Mouse (Mus musculus): ENCODE data around the gene Asic5.

Gene Asic5

DNA sequence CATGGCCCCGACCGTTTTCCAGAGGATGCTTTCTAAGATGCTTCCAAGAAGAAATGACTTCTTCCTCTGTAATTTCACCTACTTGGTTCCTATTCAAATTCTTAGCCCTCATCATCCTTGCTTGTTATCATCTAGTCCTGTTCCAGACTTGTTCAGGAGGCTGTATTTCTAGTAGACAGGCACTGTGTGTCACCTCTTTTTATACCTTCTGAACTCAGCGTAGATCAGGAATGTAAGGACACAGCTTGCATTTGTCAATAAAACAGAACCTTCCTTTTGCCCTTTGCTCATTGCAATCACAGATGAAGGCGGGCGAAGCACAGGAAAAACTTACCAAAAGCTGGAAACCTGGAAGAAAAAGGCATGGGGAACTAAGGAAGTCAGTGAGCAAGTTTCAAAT lies at the start of gene Asic5:
Gene Asic5, plus strand, starts transcription at position 301 of the 400 bp plus-strand sequence.
- DNase-seq (ENCODE audit: low read depth, low spot score): no peak

DNA sequence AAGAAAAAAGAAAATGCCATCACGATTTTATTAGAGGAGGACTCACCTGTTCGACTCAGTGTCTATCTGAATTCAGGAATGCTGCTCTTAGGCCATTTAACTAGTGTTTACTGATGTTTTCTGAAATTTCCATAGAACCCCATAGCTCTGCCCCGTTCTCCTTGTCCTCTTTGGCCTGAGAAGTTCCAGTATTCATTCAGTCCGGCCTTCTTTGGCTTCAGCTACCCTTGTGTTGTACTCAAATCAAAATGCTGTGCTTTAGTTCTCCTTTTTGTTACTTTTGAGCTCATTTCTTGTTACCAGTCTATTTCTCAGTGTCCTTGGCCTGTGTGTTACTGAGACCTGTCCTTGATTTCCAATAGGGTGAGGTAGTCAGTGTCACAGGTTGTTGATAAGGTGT lies 48.7 kb upstream of the Asic5 start:
- DNase-seq (ENCODE audit: low read depth, low spot score): no peak

DNA sequence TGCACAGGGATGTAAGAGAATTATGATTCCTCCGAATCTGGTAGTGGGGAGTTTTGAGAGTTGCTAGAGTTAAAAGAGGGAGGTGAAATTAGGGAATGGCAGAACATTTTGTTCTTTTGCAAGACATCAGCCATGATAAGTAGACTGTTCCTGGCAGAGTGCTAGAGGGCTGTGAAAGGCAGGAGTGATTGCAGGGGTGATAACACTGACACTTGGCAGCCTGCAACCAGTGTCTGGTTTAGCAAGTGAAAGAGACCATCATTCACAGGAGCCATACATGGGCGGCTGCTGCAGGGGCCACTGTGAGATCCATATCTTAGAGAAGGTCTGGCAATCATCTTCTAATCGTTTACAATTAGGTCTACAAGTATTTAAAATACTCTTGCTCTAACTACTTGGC lies 43.2 kb upstream of the Asic5 start:
- DNase-seq (ENCODE audit: low read depth, low spot score): no peak

DNA sequence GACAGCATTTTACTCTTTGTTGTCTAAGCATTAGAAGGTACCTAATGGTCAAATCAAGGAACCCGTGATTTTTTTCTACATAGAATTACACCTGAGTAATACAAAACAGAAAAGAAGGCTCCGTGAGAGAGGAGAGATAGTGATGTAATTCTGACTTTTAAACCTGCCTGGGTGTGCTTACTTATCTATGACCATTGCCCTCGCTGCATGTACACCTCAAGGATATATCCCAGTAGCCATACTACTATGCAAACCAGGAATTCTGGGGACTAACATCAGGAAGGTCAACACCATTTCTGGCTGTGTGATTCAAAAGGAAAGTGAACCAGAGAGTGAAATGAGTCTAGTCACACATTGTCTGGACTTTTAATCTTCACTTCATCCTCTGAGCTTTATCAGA lies 39.7 kb upstream of the Asic5 start:
- DNase-seq (ENCODE audit: low read depth, low spot score): no peak

DNA sequence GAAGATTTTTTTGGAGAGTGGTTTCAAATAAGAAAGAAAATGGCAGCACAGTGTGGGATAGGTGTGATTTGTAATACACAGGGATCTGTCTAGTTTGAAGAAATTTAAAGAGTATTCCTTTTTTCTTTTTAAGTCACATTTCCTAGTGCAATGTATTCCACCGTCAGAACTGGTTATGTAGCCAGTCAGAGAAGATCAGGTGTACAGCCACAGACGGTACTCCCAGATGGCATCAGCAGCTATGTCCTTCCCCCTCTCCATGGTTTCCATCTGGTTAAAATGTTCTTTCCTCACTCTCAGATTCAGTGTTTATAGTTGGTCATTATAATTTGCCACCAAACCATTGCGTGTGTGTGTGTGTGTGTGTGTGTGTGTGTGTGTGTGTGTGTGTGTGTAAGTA lies 39.0 kb upstream of the Asic5 start:
- DNase-seq (ENCODE audit: low read depth, low spot score): no peak

DNA sequence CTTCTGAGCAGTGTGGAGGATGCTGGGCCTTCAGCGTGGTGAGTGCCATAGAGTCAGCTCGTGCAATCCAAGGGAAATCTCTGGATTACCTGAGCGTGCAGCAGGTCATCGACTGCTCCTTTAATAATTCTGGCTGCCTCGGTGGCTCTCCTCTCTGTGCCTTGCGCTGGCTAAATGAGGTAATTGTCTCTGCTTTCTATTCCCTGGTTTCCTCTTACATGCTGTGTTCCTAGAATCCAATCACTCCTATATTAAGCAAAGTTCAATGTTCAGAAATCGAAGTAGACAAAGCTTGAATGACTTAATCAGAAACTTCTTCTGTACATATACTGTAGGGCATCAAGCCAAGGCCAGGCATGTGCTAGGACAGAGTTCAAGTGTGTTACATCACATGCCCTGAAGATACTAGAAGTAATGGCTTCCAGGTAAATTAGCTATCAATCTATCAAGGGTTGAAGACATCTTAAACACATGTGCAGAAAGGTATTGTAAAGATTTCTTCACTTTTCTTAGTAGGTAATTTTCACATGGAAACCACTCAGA lies 37.2 kb upstream of the Asic5 start:
- no peak for DNase-seq (ENCODE audit: low read depth, low spot score)

DNA sequence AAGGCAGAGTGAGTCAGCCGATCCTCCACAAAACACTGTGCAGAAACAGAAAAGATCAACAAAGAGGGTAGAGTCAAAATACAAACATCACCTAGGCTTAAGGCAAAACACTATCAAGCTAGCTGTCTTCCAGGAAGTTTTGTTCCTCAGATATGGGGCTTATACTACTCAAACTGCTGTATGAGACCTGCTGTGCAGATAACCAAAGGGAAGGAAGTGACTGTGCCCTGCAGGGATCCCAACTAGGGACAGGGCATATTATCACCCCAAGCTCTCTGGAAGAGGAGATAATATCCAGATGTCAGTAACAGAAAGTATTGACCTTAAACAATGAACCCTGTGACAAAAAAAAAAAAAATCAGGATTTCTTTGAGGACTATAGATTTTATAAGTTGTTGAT lies 33.0 kb upstream of the Asic5 start:
- DNase-seq (ENCODE audit: low read depth, low spot score): no peak

DNA sequence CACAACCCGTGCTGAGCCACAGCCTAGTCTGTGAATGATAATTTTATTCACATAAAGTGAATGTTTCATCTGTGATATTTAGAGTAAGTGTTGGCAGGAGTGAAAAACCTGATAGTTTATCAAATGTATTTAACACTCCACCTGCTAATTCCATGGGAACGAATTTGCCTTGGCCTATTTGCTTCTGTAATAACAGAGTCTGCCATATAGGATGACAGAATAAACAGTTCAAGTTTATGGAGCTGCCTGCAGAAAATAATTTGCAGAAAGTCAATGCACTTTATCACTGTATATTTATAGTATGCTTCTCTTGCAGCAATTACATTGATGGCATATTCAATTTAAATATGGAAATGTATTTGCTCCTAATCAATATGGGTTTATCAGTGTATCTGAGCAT lies 30.3 kb upstream of the Asic5 start:
- DNase-seq (ENCODE audit: low read depth, low spot score): no peak

DNA sequence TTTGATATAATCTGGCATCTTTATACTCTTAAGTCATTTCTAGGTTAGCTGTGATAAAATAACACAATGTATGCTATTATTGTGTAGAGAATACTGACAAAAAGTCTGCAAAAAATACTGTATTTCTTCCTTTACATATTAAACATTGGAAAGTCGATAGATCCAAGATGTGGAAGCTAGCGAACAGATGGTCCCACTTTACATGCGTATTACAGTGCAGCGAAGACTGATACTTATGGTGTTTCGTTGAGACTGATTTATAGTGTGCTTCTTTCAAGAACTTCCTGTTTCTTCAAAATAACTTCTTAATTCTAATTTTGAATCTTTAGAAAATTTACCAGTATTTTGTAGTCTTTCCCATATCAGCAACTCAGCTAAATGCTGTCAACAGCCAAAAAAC lies 24.6 kb upstream of the Asic5 start:
- peak; percentile 17 for DNase-seq (ENCODE audit: low read depth, low spot score)

DNA sequence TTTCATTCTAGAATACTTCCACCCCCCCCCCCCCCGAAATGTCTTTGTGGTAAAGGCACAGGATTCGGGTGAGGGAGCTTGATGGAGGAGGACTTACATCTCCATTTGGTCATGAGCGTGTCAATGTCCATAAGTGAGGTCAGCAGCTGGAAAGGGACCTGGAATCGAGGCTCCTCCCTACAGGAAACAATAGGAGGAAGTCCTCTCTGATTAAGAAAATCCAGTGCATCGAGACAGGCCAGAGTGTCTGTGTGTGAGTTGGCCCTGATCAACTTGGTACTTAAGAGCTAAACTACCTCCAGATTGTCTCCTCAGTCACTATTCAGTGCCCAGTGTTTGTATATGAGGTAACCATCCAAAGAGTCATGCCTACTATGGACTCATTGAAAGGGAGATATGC lies 20.8 kb upstream of the Asic5 start:
- DNase-seq (ENCODE audit: low read depth, low spot score): no peak

DNA sequence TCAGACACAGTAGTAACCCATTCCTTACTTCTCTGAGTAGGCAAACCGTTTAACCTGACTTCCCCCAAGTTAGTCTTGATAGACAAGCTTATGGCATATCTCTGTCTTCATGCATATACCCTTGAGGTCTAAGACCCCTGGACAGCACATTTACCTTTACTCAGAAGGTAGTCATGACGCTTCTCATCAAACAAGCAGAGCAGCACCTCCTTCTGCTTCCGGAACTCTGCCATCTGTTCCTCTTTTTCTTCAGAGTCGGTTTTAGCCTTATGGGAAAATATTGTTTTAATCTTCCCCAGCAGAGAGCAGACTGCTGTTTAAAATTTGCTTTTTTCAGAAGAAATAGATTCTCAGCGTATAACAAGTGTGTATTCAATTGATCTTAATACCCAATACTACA lies 18.3 kb upstream of the Asic5 start:
- DNase-seq (ENCODE audit: low read depth, low spot score): peak; percentile 23

DNA sequence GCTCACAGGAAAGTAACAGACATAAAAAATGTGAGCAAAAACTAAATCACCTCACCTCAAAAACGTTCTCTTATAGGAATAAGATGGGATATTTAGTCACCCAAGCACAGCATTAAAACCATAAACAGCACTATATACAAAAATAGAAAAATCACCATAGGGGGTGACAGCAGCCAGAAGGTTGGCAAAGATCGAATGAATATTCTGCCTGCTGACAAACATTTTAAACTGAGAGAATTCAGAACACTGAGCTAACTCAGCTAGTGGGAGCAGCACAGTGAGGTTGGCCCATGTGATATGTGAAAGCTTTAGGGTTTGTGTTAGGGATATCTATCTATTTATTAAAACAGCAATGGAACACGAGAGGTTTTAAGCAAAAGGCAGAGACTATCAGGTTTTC lies 17.5 kb upstream of the Asic5 start:
- DNase-seq (ENCODE audit: low read depth, low spot score): no peak

DNA sequence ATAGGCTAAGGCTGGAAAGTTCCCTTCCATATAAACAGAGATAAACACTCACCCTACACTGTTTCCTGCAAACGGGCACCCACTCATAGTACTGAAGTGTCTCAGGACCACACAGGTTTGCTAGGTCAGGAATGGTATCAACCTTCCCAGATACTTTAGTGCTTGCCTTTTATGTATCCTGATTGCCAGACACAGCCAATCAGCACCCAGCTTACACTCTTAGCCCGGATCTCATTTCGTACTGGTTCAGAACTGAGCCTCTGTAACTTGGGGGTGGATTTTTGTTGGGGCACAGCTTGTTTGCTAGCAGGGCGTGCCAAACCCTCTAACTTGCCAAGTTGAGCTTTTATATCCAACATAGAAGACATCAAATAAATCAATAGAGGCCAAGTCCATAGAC lies 6.5 kb upstream of the Asic5 start:
- no peak for DNase-seq (ENCODE audit: low read depth, low spot score)

DNA sequence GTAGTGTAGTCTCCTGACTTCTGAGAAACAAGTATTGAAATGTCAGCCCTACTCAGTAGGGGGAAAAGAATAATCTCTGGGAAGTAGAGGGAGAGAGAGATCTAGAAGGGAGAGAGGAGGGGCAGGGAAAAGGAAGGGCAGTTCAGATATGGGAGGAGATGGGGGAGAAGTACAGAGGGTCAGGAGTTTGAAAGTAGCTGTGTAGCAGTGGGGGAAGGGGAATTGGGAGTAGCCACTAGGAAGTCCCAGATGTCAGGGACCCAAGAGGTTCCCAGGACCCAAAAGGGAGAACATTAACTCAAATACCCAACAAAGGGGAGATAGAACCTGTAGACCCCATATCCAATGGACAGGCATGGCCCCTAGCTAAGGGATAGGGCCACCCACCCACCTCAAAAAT lies 6.0 kb upstream of the Asic5 start, which contains the start of gene Tdo2:
Gene Tdo2, minus strand, starts transcription at position 101 of the 400 bp plus-strand sequence.
- DNase-seq (ENCODE audit: low read depth, low spot score): no peak

DNA sequence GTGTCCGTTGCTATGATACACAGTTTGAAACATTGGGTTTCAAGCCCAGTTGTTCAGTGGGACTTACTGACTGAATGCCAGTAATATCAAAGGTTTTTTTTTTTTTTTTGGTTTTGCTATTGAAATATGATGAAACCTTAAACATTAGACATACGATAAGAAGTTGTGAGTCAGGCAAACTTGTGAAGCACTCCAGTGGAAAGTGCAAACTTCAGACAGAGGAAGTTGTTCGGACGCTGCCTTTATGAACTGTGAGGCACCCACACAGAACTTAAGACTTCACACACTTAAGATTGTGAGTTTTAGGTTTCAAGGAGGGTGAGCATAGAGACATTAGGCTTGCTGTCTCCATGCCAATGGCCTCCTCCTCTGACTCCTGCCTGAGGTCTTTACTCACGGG lies 514 bp upstream of the Asic5 start:
- DNase-seq (ENCODE audit: low read depth, low spot score): no peak

DNA sequence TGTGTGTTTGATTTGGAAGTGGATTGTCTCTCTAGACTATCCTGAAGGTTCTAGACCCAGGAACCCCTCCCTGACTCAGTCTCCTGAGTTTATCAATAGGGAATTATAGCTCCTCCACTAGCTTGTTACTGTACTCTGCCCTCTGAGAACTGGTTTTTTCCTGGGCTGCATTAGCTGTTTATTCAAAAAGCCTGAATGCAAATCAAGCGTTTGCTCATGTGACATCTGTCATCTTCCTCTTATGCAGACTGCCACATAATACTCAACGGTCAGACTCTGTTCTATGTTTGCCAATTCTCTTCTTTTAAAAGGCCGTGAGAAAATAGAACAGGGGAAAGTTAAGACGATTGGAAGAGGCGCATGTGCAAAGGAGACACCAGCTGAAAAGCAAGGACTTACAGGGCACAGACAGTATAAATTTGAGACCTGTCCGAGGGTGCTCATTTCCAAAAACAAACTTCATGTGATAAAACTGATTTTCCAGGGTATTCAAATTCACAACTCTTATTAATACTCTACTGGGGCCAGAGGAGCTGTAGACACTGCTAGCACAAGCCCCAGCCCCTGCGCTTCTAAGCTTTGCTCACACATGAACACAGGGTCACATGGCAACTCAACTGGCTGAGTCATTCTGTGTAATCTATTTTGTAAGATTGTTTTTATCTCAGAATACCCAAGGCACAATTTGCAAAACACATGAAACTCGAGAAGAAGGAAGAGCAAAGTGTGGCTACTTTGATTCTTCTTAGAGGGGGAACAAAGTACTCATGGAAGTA lies 1.2 kb downstream of the Asic5 start:
- DNase-seq (ENCODE audit: low read depth, low spot score): no peak

DNA sequence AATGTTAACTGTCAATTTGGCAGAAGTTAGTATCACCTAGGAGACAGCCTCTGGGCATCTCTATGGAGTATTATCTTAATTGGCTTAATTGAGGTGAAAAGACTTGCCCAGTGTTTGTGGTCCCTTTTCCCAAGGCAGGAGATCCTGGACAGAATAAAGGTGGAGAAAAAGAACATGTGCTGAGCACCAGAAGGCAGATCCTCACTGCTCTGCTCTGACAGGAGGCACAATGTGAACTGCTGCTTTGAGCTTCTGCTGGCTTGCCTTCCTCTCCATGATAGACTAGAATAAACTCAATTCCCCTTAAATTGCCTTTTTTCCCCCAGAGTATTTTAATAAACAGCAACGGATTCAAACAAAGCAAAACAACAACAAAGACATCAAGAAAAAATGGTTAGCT lies 3.0 kb downstream of the Asic5 start:
- no peak for DNase-seq (ENCODE audit: low read depth, low spot score)

DNA sequence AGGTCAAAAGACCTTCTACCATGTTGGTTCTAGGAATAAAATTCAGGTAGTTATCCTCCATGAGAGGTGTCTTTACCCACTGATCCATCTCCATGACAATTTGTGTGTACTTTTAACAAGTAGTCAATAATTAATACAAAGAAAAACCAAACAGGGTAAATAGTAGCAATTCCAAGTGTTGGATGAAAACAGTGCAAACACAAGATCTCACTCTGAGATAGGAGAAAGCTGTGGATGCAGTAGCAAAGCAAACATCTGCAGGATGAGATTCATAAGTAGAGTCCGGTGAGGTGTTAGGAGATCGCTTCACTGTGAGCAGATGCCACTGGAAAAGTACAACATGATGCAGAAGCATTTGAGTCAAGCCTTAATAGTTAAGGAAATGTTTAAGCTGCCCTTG lies 4.0 kb downstream of the Asic5 start:
- no peak for DNase-seq (ENCODE audit: low read depth, low spot score)

DNA sequence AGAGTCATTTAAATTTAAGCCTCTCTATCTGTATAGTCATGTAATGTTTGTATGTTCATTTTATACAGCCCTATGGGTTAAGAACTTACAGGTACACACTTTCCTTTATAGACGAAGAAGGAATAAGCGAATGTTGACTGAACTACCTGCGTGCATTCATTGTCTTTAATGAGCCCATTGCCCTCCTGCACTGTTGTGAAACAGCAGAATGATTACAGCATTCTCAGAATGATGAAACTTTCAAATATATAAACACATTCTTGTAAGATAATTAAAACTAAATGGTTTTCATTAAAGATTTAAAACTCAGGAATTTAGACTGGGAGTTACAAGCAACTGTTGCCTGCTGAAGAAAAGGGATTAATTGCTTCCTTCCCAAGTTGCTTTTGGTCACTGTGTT lies 5.5 kb downstream of the Asic5 start:
- no peak for DNase-seq (ENCODE audit: low read depth, low spot score)

DNA sequence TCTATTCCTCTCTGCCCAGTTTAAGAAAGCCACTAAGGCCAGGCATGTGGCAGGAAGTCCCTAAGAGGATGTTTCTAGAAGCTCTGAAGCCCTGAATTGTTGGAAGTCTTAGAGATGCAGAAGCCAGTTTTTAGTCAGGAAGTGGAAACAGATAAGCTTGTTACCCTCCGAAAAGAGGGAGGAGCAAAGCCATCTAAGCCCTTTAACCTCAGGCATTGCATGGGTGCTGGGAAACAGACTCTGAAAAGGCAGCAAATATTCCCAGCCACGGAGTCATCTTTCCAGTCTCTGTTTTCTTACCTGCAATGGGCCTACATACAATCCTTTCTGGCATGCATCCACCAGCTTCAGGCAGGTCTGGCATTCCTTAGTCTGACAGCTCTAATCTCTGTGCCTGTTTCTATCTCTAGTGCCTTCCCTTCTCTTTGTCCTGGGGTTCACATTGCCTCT lies 7.6 kb downstream of the Asic5 start:
- no peak for DNase-seq (ENCODE audit: low read depth, low spot score)

DNA sequence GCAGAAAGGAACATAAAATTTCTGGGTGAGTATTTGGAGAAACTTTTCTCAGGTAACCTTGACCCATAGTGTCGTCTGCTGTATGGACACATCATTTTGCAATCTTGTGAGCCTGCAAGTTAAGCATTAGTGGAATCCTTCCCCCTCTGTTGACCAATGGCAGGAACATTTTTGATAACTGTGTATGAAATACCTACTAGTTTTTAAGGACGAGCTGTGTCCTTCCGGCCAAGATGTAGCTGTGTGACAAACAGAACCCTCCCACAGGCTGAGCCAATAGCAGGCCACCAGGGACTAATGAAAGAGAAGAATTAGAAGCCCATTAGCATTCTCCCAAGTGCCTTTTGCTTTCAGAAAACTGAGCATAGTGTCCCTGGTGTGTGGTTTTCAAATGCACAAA lies 8.4 kb downstream of the Asic5 start:
- no peak for DNase-seq (ENCODE audit: low read depth, low spot score)

DNA sequence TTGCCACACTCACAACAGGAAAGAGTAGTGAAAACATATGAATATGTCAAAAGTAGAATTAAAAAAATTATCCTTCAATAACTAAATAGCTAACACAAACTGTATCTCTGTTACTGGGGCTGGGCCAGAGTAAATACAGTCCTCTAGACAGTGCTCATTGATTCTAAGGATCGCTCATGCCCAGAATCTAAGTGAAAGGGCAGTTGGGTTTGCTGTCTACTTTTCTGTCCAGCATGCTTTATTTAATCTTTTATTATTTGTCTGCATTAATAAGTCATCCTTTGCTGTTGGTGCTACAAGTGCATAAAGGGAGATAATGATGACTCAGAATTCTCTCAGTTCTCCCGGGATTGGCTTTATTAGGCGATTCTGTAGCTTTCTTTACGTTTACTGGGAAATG lies 13.3 kb downstream of the Asic5 start:
- DNase-seq (ENCODE audit: low read depth, low spot score): no peak

DNA sequence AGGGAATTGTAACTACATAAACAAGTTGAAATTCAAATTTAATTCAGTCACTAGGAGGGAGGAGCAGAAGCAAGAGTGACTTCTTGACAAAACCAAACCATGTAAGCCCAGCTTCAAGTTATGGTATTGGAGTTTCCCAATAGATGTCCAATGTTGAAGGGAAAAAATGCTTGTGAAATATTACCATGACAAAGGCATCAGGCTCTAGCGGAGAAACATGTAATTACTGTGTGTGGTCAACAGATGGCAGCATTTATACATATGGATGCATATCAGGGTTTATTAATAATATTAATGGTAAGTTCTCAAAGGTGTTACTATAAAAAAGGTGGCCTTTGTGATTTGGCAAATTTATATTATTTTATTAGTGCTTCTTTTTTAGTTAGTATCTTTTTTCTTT lies 13.9 kb downstream of the Asic5 start:
- DNase-seq (ENCODE audit: low read depth, low spot score): no peak

DNA sequence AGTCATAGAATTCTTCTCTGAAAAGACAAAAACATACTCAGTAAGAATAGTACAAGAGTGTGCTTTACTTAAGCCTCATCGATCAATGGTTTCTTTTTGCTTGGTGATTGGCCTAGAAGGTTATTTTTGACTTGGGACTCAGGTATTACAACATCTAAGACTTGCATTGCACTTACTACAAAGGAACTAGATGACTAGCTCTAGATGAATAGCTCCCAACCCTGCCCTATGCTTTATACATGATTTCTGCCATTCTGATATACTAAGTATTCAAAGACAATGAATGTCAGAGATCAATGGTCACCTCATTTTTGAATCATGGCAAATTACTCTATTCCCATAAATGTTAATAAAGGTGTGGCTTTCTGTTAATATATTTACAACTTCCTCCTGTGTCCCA lies 24.9 kb downstream of the Asic5 start:
- no peak for DNase-seq (ENCODE audit: low read depth, low spot score)
